Mouse (Mus musculus) kidney, adult 8-10 months (tissue): ENCODE results near the gene Lyar.

ENCODE experiments used
- DNase-seq, 2 experiments: peaks; one replicate each; pipeline ENCODE4 v3.0.0; 2022

The Lyar gene

DNA sequence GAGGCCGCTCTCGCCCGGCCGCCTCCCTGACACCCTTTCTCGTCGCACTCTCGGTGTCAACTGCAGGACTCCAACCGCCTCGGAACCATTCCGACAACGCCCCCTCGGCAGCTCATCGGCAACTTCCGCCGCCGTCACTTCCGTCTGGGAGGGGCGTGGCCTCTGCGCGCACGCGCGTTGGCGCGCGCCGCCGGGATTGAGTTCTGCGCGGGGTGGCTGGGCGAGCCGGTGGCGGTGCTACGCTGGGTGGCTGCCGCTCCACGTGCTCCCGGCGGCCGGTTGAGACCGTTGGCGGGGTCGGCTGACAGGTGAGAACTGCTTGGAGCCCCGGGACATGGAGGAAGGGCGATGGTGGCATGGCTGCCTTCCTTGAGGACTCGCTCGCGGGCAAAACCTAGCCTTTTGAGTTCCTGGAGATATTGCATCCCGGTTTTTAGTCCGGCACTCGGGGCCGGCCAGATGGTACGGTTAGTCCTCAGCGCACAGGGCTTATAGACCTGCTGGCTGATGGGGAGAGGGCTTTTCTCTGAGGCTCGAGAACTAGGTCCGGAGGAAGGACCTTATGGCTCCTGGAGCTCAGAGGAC is at the start of gene Lyar, which contains the start of gene Zbtb49:
Lyar (plus strand) TSS at position 143 of the 585 bp plus-strand sequence.
Zbtb49 (minus strand) TSS at position 130 of the 585 bp plus-strand sequence.
- peak; percentile 89 to 92 for DNase-seq

GRCm38 (mm10) chr5:38173766-38174165 is 46.5 kb upstream of the Lyar start:
- no peak for DNase-seq

GRCm38 (mm10) chr5:38174256-38174912 is 45.9 kb upstream of the Lyar start:
- no peak for DNase-seq

- DNase-seq: no peak
Measured at GRCm38 (mm10) chr5:38184688-38185285, 35.5 kb upstream of the Lyar start.

GRCm38 (mm10) chr5:38187006-38187405 is 33.3 kb upstream of the Lyar start:
- DNase-seq: no peak

DNA sequence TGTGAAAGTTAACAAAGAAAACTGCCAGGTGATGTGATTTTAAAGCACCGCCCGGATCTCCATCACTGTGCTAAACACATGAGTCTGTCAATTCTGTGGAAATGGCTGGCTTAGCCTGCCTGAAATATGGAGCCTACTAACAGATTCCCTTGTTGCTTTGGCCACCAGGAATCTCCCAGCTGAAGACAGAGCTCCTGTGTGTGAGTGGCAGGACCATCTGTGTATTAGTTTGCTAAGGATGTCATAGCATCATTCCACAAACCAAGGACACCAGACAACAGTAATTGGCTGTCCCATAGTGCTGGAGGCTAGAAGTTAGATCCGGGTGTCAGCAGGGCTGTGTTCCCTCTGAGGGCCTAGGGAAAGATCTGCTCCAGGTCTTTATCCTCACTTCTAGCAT is 29.4 kb upstream of the Lyar start:
- DNase-seq: no peak

- no peak for DNase-seq
Measured at GRCm38 (mm10) chr5:38194946-38195345, 25.3 kb upstream of the Lyar start.

- DNase-seq: no peak
Measured at GRCm38 (mm10) chr5:38195941-38196340, 24.3 kb upstream of the Lyar start.

DNA sequence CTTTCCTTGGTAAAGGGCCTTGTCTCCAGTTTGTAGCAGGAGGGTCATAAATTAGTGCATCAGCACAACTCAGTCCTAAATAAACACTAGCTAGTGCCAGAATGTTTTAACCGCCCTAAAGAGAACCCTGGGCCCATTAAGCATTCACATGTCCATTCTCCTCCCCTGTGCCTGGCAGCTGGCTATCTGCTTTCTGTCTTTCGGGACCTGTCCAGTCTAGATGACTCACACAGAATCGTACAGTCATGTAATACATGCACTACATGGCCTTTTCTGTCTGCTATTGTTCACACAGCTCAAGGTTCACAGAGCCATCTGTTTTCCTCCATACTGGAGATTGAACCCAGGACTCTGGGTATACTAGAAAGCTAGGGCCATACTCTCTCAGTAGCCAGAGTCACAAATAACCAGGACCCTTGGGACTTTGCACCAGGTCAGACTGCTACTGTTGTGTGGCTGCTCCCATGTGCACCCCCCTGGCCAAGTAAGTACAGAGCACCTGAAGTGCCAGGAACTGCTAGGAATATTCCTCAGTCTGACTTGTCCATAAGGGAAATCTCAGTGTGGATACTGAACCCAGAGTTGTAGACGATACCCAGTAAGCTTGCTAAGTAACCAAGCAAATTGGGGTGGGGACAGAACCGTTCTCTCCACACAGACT is 23.3 kb upstream of the Lyar start:
- DNase-seq: no peak

GRCm38 (mm10) chr5:38197482-38197823 is 22.8 kb upstream of the Lyar start:
- peak; percentile 55 to 84 for DNase-seq

DNA sequence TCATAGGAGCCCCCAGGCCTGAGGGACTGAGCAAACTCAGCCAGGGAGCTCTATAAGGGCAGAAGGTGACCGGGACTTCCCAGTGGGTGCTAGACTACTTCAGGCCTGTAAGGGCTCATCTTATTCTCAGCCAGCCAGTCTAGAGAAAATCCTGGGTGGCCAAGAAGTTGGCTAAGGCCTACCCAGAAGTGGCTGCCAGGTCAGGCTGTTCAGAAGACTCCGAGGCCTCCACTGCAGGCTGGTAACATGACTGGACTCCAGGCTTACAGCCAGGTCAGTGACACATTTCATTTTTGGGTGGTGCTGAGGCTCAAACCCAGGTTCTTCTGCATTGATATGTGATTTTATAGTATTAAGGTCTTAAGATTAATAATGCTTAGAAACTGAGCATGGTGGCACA is 20.6 kb upstream of the Lyar start:
- no peak for DNase-seq

DNA sequence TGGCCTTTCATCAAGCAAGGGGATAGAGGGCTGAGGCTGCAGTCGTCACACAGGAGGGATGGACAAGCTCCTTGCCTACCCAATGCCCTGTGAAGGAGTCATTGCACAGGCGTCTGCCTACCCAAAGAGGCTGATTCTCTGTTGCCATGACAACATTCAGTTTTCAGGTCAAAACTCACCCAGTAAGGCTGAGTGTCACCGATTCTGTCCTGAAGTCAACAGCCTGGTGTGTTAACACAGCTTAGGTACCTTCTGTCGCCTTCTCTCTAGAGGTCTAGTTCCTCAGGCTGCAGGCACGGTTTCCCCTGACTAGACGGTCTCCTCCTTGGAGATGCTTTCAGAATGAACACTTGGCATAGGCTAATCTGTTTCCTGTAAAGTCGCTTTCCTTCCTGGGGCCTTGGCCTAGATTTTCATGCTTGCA is 15.0 kb upstream of the Lyar start:
- DNase-seq: no peak

DNA sequence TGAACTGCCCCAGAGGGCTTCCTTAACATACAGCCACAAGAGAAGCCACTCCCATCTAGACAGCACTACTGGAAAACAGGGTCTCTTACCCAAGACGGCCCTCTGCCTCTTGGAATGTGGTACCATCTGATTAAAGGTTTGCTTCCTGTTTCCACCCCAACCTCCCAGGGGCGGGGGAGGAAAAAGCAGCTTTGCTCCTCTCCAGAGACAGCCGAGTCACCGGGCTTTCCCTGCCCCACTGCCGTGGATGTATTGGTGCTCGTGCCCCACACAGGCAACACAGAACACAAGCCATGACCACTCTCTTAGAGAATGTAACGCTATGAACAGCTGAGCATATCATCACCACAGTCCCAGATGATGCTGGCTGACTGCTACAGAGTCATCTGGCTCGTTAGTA is 11.3 kb upstream of the Lyar start:
- no peak for DNase-seq

DNA sequence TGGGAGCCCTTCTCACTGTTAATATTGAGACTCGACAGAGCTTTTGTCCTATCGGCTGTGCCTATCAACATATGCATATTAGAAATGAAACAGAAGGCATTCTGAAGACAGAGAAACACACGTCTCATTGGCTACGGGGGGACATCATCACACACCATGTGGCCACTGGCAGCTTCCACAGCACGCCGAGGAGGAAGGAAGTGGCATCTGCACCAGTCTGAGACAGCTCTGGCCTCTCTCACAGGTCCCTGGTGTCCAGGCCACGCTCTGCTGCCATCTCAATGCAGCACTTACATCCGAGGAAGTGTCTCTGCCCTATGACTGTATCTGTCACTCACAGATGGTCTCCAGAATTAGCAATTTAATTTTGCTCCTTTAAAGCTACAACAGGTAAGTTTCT is 8.6 kb upstream of the Lyar start:
- no peak for DNase-seq

DNA sequence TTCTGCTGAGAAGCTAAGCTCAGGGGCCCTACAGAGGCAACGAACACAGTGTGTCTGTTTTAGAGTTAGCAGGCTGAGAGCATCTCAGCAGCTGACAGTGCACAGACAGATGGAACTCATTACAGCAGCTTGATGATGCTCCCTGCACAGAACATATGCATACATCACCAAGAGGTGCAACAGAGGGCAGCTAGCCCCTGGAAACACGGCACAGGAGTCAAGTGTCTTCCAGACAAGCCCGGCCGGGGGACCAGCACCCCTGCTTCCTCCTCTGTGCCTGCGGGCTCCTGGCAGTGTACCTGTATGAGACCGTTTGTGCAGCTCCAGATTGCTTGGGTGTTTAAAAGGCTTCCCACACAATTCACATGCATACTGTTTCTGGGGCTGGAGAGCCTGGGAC is 7.3 kb upstream of the Lyar start:
- no peak for DNase-seq

DNA sequence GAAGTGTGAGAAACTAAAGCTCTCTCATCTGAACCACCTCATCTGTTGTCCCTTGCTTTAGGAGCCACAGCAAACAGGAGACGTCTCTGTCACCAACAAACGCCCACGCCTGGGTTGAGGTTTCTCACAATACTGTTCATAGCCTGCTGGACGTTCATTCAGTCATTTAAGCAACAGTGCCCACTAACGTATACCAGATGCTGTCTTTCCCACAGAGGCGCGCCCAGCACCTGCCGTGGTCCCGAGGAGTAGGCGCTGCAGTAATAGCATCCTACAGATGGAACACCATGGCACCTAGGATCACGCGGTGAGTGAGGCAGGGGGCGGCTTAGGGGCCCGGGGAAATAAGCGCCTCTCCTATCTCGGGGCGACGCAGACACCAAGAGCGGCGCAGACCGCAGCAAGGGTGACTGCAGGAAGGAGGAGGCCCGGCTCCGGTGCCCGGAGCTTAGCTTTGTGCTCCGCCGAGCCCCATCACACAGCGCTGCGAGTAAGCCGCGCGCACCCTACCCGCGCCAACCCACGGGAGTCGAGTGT is 431 bp upstream of the Lyar start:
- no peak for DNase-seq

DNA sequence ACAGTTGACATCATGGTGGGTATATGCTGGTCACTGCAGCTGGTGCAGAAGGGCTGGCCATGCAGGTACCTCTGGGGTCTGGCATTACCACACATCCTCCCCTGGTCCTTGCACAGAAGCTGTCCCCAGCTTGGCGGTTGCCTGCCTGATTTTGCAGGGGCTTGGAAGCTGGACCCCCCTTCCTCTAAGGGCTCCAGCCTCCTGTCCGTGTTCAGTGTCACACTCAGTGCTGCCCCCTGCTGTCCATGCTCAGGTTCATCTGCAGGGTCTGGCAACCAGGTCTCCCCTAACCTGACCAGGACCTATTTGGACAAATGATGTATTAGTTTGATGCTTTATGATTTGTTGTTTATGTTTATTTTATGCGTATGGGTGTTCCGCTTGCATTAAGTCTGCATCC is 15.2 kb downstream of the Lyar start:
- peak in 1 of 2 experiments; percentile 55 for DNase-seq

DNA sequence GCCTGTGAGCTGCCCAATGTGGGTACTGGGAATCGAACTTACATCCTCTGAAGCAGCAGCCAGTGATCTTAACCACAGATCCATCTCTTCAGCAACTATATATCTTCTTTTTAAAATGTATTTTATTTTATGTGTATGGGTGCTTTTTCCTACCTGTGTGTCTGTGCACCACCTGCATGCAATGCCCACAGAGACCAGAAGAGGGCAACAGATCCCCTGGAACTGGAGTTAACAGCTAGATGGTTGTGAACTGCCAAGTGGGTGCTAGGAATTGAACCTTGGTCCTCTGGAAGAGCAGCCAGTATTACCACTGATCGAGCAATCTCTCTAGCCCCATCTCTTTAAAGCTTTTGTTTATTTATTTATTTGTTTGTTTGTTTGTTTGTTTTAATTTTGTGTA is 16.4 kb downstream of the Lyar start:
- no peak for DNase-seq

DNA sequence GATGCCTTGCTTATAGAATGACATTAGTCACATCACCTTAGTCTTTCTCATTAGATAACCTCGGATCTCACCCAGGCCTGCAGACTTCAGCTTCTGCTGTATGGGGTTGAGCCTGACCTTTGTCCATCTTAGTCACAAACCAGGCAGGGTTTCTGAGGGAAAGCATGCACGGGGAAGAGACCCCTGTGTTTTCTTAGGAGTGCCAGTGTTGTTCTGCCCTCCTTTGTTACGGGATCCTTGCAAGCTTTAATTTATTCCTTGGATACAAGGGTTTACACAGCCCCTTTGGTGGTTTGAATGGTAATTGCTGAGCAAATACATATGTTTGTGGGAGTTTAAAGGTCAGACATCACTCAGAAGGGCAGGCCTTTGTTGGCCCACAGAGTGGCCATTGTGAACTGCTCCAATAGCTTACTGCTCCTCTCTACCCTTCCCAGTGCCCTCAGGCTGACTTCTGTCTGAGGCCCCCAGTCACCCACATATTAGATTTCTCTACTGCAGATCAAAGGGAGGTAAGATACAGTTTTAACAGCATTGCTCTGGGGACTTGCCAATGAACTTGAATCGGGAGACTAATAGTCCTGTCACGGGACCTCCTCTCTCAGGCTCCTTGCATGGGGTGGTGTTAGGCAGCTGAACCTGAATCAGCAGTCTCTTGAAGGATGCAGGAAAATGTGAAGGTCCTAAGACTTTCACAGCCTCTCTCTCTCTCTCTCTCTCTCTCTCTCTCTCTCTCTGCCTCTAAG is 20.6 kb downstream of the Lyar start:
- DNase-seq: no peak

DNA sequence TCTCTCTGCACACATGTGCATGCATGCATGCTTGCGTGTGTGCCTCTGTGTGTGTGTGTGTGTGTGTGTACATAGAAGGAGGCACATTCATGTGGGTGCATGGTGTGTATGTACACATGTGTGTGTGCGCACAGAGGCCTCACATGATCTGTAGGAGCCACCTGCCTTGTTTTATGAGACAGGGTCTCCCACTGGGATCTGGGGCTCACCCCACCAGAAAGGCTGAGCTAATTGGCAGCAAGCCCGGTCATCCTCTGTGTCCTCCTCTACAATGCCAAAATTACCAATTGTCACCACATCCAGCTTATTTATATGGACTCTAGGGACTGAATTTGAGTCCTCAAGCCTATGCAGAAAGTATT is 21.2 kb downstream of the Lyar start:
- DNase-seq: no peak

DNA sequence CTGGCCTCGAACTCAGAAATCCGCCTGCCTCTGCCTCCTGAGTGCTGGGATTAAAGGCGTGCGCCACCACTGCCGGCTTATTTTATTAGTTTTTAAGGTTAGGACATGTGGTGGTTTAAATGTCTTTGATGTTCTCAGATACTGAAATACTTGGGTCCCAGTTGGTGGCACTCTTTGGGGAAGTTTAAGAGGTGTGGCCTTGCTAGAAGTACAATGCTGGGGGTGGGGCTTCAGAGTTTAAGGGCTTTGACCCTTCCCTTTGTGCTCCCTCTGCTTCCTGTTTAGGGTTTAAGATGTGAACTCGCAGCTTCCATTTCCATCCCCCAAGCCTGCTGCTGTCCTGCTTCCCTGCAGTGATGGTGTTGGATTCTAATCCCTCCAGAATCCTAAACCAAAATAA is 21.7 kb downstream of the Lyar start:
- no peak for DNase-seq

DNA sequence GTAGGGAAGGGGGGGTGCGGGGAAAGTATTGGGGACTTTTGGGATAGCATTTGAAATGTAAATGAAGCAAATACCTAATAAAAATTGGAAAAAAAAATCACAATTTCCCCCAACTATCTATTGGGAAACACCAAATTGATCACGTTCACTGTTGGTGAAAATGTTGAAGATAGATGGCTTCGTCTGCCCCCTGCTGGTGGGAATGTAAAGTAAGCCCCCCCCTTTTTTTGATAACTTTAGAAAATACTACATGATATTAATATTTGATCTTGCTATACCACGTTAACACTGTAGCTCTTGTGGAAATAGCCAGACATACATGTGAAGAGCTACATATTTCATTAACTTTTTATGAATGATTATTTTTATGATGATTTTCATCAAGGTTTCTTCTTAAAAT is 34.9 kb downstream of the Lyar start:
- no peak for DNase-seq

- DNase-seq: no peak
Measured at GRCm38 (mm10) chr5:38255644-38256043, 35.4 kb downstream of the Lyar start.
